Mouse (Mus musculus) neural tube, embryonic 15.5 days (tissue): ENCODE measurements at regions not wholly inside any gene's neighbourhood (a gene's known extent, or its start where the extent isn't known, plus 50 kb on each side); places are given as distances from the start of the nearest gene placed in this dataset.

Source experiments
- ATAC-seq: fragments of 200-750 bp; cut with Nextera tagmentation; 2 replicates; pipeline ENCODE4 v1.8.0; 2017; ENCODE audit warnings: mild to moderate bottlenecking, moderate TSS enrichment, moderate library complexity; ENCODE audit not compliant: low FRiP score
- H3K27ac ChIP-seq: fragments of 300-500 bp; sonication (generic); replicated peaks from 2 replicates; pipeline ENCODE4 v1.5.1; 2015; ENCODE audit warnings: mild to moderate bottlenecking, inconsistent platforms
- H3K27me3 ChIP-seq: fragments of 300-500 bp; sonication (generic); replicated peaks from 2 replicates; pipeline ENCODE4 v1.6.1; 2015; ENCODE audit warnings: inconsistent platforms
- H3K36me3 ChIP-seq: fragments of 300-500 bp; sonication (generic); 2 replicates; pipeline ENCODE4 v1.6.1; 2015; ENCODE audit warnings: inconsistent platforms
- H3K4me1 ChIP-seq: fragments of 300-500 bp; sonication (generic); 2 replicates; pipeline ENCODE4 v1.6.1; 2015; ENCODE audit warnings: inconsistent platforms
- H3K4me2 ChIP-seq: fragments of 300-500 bp; sonication (generic); 2 replicates; pipeline ENCODE4 v1.6.1; 2015; ENCODE audit warnings: inconsistent platforms, mild to moderate bottlenecking, moderate library complexity
- H3K4me3 ChIP-seq: fragments of 300-500 bp; sonication (generic); replicated peaks from 2 replicates; pipeline ENCODE4 v1.5.1; 2015; ENCODE audit warnings: mild to moderate bottlenecking, inconsistent platforms
- H3K9ac ChIP-seq: fragments of 300-500 bp; sonication (generic); replicated peaks from 2 replicates; pipeline ENCODE4 v1.6.1; 2015; ENCODE audit warnings: mild to moderate bottlenecking, inconsistent platforms
- H3K9me3 ChIP-seq: fragments of 300-500 bp; sonication (generic); replicated peaks from 2 replicates; pipeline ENCODE4 v1.6.1; 2016; ENCODE audit warnings: inconsistent platforms
- WGBS: fragments of 180-500 bp; shearing (Covaris S2); methylation state at CpG from one replicate; pipeline ENCODE4 v1.1.7; 2015; ENCODE audit warnings: mixed read lengths; 5-methylcytosine and 5-hydroxymethylcytosine counted together

DNA sequence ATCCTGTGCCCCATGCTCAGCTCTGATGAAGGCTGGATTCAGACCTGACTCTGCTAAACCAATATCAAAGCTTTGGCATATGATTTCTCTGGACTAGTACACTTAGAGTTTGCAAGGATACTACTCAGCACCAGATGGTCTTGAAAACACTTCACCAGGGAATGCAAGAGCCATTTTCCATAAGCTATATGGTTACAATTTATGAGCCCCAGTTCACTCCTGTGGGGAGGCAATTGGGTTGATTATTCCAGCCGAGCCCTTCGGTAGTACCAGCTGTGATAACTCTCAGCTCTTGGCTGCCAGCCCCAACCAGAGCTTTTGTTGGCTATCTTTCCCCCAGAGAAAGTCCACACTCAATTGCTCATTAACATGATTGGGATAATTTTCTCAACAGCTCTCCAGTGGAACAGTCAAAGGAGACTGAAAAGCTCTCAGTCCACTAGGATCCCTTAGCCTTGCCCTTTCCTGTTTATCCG lies 210.5 kb upstream of the Fggy start:
- H3K27ac ChIP-seq, result 0 out of 2 replicates have a peak overlapping the region, but pooled peaks have one; percentile 13
- peak; percentile 78 for ATAC-seq
- WGBS, result 18% methylated on average over 3 of the region's 3 CpGs

DNA sequence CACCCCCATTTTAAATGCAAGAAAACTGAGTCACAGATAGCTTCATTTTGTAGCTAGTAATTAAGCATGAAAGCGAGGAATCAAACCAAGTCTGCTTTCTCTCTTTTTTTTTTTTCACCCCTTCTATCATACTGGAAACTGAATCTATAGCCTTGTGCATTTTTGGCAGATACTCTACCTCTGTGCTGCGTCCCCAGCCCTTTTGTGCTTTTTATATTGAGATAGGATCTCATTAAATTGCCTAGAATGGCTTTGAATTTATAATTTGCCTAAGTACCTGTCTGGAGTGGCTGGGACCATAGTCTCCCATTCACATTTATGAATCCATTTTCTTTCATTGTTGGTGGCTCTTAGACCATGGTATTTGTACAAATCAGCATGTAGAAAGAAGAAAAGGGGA lies 209.9 kb upstream of the Fggy start:
- 75% methylated on average over 2 of the region's 2 CpGs for WGBS
- H3K27ac ChIP-seq, result 0 out of 2 replicates have a peak overlapping the region, but pooled peaks have one; percentile 13
- H3K4me3 ChIP-seq, result no peak overlapping the region
- no peaks in the 10 kb centered on the region for H3K27me3 ChIP-seq
- no peaks in the 10 kb centered on the region for H3K36me3 ChIP-seq
- no peak overlapping the region for H3K4me2 ChIP-seq
- H3K9ac ChIP-seq, result no peak overlapping the region
- no peak for ATAC-seq
- no peaks in the 10 kb centered on the region for H3K9me3 ChIP-seq
- H3K4me1 ChIP-seq, result peaks cover 11% of the 10 kb centered on the region

More for the DNA sequence above, 210.5 kb upstream of the Fggy start:
- no peak overlapping the region for H3K9ac ChIP-seq
- H3K4me1 ChIP-seq, result peaks cover 11% of the 10 kb centered on the region
- H3K27me3 ChIP-seq, result no peaks in the 10 kb centered on the region
- H3K4me2 ChIP-seq, result no peak overlapping the region
- no peak overlapping the region for H3K4me3 ChIP-seq
- H3K36me3 ChIP-seq, result no peaks in the 10 kb centered on the region
- H3K9me3 ChIP-seq, result no peaks in the 10 kb centered on the region

GRCm38 (mm10) chr4:95348405-95349123 lies 208.7 kb upstream of the Fggy start:
- Histone ChIP-seq H3K27ac (no peak overlapping the region), H3K9ac (no peak overlapping the region), H3K27me3 (no peaks in the 10 kb centered on the region), H3K36me3 (no peaks in the 10 kb centered on the region), H3K4me3 (no peak overlapping the region), H3K9me3 (no peaks in the 10 kb centered on the region), H3K4me1 (peaks cover 11% of the 10 kb centered on the region), H3K4me2 (no peak overlapping the region)
- 88% methylated on average over 4 of the region's 4 CpGs for WGBS
- no peak for ATAC-seq

GRCm38 (mm10) chr4:95353894-95354319 lies 203.4 kb upstream of the Fggy start:
- no peaks in the 10 kb centered on the region for H3K27me3 ChIP-seq
- no peak overlapping the region for H3K9ac ChIP-seq
- H3K4me1 ChIP-seq, result no peaks in the 10 kb centered on the region
- H3K9me3 ChIP-seq, result no peaks in the 10 kb centered on the region
- no peaks in the 10 kb centered on the region for H3K36me3 ChIP-seq
- peak overlapping the region; percentile 54; the same call in 1 of the 2 replicates for H3K27ac ChIP-seq
- ATAC-seq, result peak; percentile 71
- no peak overlapping the region for H3K4me3 ChIP-seq
- WGBS, result 33% methylated on average over 7 of the region's 7 CpGs
- no peak overlapping the region for H3K4me2 ChIP-seq

- WGBS, result 70% methylated on average over 2 of the region's 2 CpGs
- H3K36me3 ChIP-seq, result no peaks in the 10 kb centered on the region
- H3K9me3 ChIP-seq, result no peaks in the 10 kb centered on the region
- no peak overlapping the region for H3K4me3 ChIP-seq
- no peaks in the 10 kb centered on the region for H3K4me1 ChIP-seq
- H3K27ac ChIP-seq, result no peak overlapping the region
- no peak overlapping the region for H3K9ac ChIP-seq
- no peak overlapping the region for H3K4me2 ChIP-seq
- H3K27me3 ChIP-seq, result no peaks in the 10 kb centered on the region
- no peak for ATAC-seq
Observed at GRCm38 (mm10) chr4:95358674-95359073, 198.6 kb upstream of the Fggy start.

DNA sequence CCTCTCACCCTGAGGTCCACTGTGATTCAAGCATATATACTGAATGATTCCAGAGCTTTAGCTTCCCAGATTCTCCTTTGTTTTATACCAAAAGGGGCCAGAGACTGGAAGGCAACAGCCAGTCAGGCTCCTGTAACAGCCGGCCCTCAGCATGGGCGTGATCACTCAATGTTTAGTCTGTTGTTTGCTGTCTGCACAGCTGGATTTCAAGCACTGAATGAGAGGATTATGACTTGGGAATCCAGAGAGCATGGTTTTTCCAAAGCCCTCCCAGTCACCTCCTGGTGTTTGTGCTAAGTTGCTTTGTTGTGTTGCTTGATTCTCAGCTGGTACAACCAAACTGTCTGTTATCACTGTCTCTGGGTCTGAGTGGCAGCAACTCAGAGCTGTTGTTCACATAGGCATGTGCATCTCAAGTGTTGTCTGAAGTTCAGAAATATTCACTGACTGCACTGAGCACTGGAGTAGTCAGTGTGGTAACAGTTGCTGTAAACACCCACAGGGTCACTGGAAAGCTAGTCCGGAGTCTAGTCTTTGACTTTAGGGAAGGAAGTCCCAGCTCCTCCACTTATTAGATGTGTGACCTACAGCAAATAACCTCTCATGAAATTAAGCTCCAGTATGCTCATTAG lies 196.9 kb upstream of the Fggy start:
- no peak for ATAC-seq
- H3K27ac ChIP-seq, result no peak overlapping the region
- H3K27me3 ChIP-seq, result no peaks in the 10 kb centered on the region
- no peak overlapping the region for H3K4me2 ChIP-seq
- no peak overlapping the region for H3K4me3 ChIP-seq
- no peaks in the 10 kb centered on the region for H3K4me1 ChIP-seq
- H3K9me3 ChIP-seq, result no peaks in the 10 kb centered on the region
- no peak overlapping the region for H3K9ac ChIP-seq
- H3K36me3 ChIP-seq, result no peaks in the 10 kb centered on the region
- 54% methylated on average over 3 of the region's 3 CpGs for WGBS

GRCm38 (mm10) chr4:95364376-95365082 lies 192.8 kb upstream of the Fggy start:
- no peak overlapping the region for H3K27ac ChIP-seq
- no peak overlapping the region for H3K9ac ChIP-seq
- H3K9me3 ChIP-seq, result no peaks in the 10 kb centered on the region

GRCm38 (mm10) chr4:95376386-95376785 lies 180.9 kb upstream of the Fggy start:
- H3K27me3 ChIP-seq, result no peaks in the 10 kb centered on the region
- no peak for ATAC-seq
- H3K4me1 ChIP-seq, result 0 out of 2 replicates have a peak, but pooled peaks cover 7% of the 10 kb centered on the region
- no peaks in the 10 kb centered on the region for H3K36me3 ChIP-seq
- H3K27ac ChIP-seq, result no peak overlapping the region
- H3K9ac ChIP-seq, result no peak overlapping the region
- no peak overlapping the region for H3K4me2 ChIP-seq
- no peak overlapping the region for H3K4me3 ChIP-seq
- H3K9me3 ChIP-seq, result no peaks in the 10 kb centered on the region
- WGBS, result 56% methylated on average over 5 of the region's 5 CpGs

More at GRCm38 (mm10) chr4:95364376-95365082, 192.8 kb upstream of the Fggy start:
- no peaks in the 10 kb centered on the region for H3K27me3 ChIP-seq
- no peaks in the 10 kb centered on the region for H3K36me3 ChIP-seq
- no peak overlapping the region for H3K4me3 ChIP-seq
- WGBS, result 88% methylated on average over 4 of the region's 4 CpGs
- no peak overlapping the region for H3K4me2 ChIP-seq
- H3K4me1 ChIP-seq, result no peaks in the 10 kb centered on the region
- no peak for ATAC-seq

- WGBS, result 48% methylated on average over 9 of the region's 9 CpGs
- H3K4me1 ChIP-seq, result 0 out of 2 replicates have a peak, but pooled peaks cover 7% of the 10 kb centered on the region
- H3K9me3 ChIP-seq, result no peaks in the 10 kb centered on the region
- no peaks in the 10 kb centered on the region for H3K36me3 ChIP-seq
- no peaks in the 10 kb centered on the region for H3K27me3 ChIP-seq
- H3K9ac ChIP-seq, result no peak overlapping the region
- H3K27ac ChIP-seq, result no peak overlapping the region
- no peak overlapping the region for H3K4me2 ChIP-seq
- no peak overlapping the region for H3K4me3 ChIP-seq
- ATAC-seq, result no peak
Observed at GRCm38 (mm10) chr4:95377222-95378134, 179.8 kb upstream of the Fggy start.

GRCm38 (mm10) chr4:95378645-95379044 lies 178.7 kb upstream of the Fggy start:
- 0 out of 2 replicates have a peak, but pooled peaks cover 7% of the 10 kb centered on the region for H3K4me1 ChIP-seq
- no peak overlapping the region for H3K4me3 ChIP-seq
- H3K4me2 ChIP-seq, result no peak overlapping the region
- no peaks in the 10 kb centered on the region for H3K36me3 ChIP-seq
- no peak overlapping the region for H3K27ac ChIP-seq
- WGBS, result 91% methylated on average over 3 of the region's 3 CpGs
- H3K9ac ChIP-seq, result no peak overlapping the region
- H3K27me3 ChIP-seq, result no peaks in the 10 kb centered on the region
- no peaks in the 10 kb centered on the region for H3K9me3 ChIP-seq
- no peak for ATAC-seq
